Mouse (Mus musculus) intestine, postnatal 0 days (tissue): Measurements from ENCODE around the gene H2al1g. TPM values are rescaled to one million over a fixed set of nuclear protein-coding genes. Genes with fewer than 3 reads are reported as not detected.

Source experiments
- ATAC-seq: fragments of 200-750 bp; cut with Nextera tagmentation; 2 replicates; pipeline ENCODE4 v1.8.0; 2017; ENCODE audit warnings: mild to moderate bottlenecking, moderate TSS enrichment, moderate library complexity
- H3K27ac ChIP-seq: fragments of 300-500 bp; sonication (generic); 2 replicates; pipeline ENCODE4 v1.5.1; 2014; ENCODE audit warnings: mild to moderate bottlenecking, low read depth, low read length, moderate library complexity
- H3K27me3 ChIP-seq: fragments of 300-500 bp; sonication (generic); replicated peaks from 2 replicates; pipeline ENCODE4 v1.6.1; 2014; ENCODE audit warnings: low read length, mixed read lengths; ENCODE audit not compliant: control insufficient read depth, insufficient read depth
- H3K36me3 ChIP-seq: fragments of 300-500 bp; sonication (generic); 2 replicates; pipeline ENCODE4 v1.6.1; 2014; ENCODE audit warnings: mild to moderate bottlenecking, moderate library complexity; ENCODE audit not compliant: control insufficient read depth, insufficient read depth
- H3K4me1 ChIP-seq: fragments of 300-500 bp; sonication (generic); replicated peaks from 2 replicates; pipeline ENCODE4 v1.6.1; 2014; ENCODE audit warnings: antibody characterized with exemption, low read length, mixed read lengths; ENCODE audit not compliant: control insufficient read depth, insufficient read depth
- H3K4me2 ChIP-seq: fragments of 300-500 bp; sonication (generic); replicated peaks from 2 replicates; pipeline ENCODE4 v1.6.1; 2014; ENCODE audit warnings: low read depth, mild to moderate bottlenecking, moderate library complexity
- H3K4me3 ChIP-seq: fragments of 300-500 bp; sonication (generic); 2 replicates; pipeline ENCODE4 v1.5.1; 2014; ENCODE audit warnings: low read depth, low read length
- H3K9ac ChIP-seq: fragments of 300-500 bp; sonication (generic); 2 replicates; pipeline ENCODE4 v1.6.1; 2014; ENCODE audit warnings: mild to moderate bottlenecking, low read depth, low read length
- H3K9me3 ChIP-seq: fragments of 300-500 bp; sonication (generic); 2 replicates; pipeline ENCODE4 v1.6.1; 2016; ENCODE audit warnings: mixed run types; ENCODE audit not compliant: control insufficient read depth
- CTCF ChIP-seq: sonication (generic); IDR thresholded peaks from 2 replicates; pipeline ENCODE4 v1.5.1; 2016; ENCODE audit warnings: low read depth, mild to moderate bottlenecking, control low read depth, antibody characterized with exemption, moderate library complexity
- WGBS: fragments of 180-500 bp; shearing (Covaris S2); extraction: QIAGEN DNeasy Blood & Tissue Kit; methylation state at CpG from one replicate; pipeline ENCODE4 v1.1.7; 2014; 5-methylcytosine and 5-hydroxymethylcytosine counted together
- polyA plus RNA-seq: library from polyadenylated mRNA; unstranded; fragments of >200 nt; fragmentation: Nextera tagmentation; extraction: Ambion mirVana; gene quantifications from 2 replicates; pipeline ENCODE4 v1.2.1, GENCODE M21; 2015

H2al1g gene
- polyA plus RNA-seq, 1 experiment from 2014 or later, result not detected

GRCm38 (mm10) chrX:11345762-11346161 lies 27.7 kb downstream of the H2al1g start:
- Histone ChIP-seq H3K4me2 (no peak overlapping the region), H3K4me1 (no peaks in the 10 kb centered on the region), H3K36me3 (no peaks in the 10 kb centered on the region), H3K4me3 (no peak overlapping the region), H3K27ac (no peak overlapping the region), H3K27me3 (no peaks in the 10 kb centered on the region), H3K9ac (no peak overlapping the region), H3K9me3 (no peaks in the 10 kb centered on the region)
- 78% methylated on average over 9 of the region's 9 CpGs for WGBS
- ATAC-seq, result no peak
- no peak for TF ChIP-seq CTCF

GRCm38 (mm10) chrX:11346756-11347155 lies 28.7 kb downstream of the H2al1g start:
- Histone ChIP-seq H3K9ac (no peak overlapping the region), H3K27me3 (no peaks in the 10 kb centered on the region), H3K4me1 (no peaks in the 10 kb centered on the region), H3K4me2 (no peak overlapping the region), H3K36me3 (no peaks in the 10 kb centered on the region), H3K27ac (no peak overlapping the region), H3K9me3 (no peaks in the 10 kb centered on the region), H3K4me3 (no peak overlapping the region)
- TF ChIP-seq CTCF, result no peak
- WGBS, result 91% methylated on average over 3 of the region's 3 CpGs
- ATAC-seq, result no peak

DNA sequence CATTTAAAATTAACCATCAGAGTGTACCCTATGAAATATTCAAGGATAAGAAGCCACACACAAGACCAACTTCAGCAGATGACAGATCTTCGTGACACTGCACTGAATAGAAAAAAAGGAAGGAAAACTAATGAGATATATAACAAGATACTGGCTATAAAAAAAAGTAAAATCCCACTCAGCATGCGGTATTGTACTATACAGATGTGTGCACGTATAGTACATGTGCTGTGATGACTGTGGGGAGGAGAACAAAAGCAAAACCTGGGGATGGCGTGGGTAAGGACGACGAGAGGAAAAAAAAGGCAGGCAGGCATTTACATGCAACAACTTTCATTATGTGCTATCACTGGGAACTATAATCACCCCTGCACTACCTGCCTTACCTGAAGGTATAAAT lies 42.8 kb downstream of the H2al1g start:
- Histone ChIP-seq H3K27ac (no peak overlapping the region), H3K27me3 (0 out of 2 replicates have a peak, but pooled peaks cover 3% of the 10 kb centered on the region), H3K9me3 (no peaks in the 10 kb centered on the region), H3K9ac (no peak overlapping the region), H3K4me1 (no peaks in the 10 kb centered on the region), H3K36me3 (no peaks in the 10 kb centered on the region), H3K4me2 (no peak overlapping the region), H3K4me3 (no peak overlapping the region)
- no peak for TF ChIP-seq CTCF
- 75% methylated on average over 6 of the region's 6 CpGs for WGBS
- ATAC-seq, result no peak

DNA sequence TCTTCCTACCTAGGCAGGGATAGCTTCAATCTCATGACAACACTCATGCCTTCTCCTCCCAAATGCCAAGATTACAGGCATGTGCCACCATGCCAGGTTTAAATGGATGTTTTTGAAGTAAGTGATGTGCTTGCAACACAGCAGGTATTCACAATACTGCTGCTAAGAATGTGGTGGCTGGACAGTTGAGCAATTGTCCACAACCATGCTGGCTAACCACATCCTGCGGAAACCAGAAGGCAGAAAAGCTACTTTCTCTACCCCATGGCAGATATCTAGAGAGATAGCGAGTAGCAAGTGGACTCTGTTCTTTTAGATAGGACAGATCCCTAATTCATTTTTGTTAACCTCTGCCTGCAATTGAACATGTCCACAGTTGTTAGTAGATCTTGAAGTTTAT lies 43.2 kb downstream of the H2al1g start:
- Histone ChIP-seq H3K27me3 (0 out of 2 replicates have a peak, but pooled peaks cover 3% of the 10 kb centered on the region), H3K4me3 (no peak overlapping the region), H3K4me2 (no peak overlapping the region), H3K9me3 (no peaks in the 10 kb centered on the region), H3K36me3 (no peaks in the 10 kb centered on the region), H3K27ac (no peak overlapping the region), H3K9ac (no peak overlapping the region), H3K4me1 (no peaks in the 10 kb centered on the region)
- 74% methylated on average over 2 of the region's 2 CpGs for WGBS
- TF ChIP-seq CTCF, result no peak
- no peak for ATAC-seq

GRCm38 (mm10) chrX:11363890-11364289 lies 45.8 kb downstream of the H2al1g start:
- no peak for TF ChIP-seq CTCF

DNA sequence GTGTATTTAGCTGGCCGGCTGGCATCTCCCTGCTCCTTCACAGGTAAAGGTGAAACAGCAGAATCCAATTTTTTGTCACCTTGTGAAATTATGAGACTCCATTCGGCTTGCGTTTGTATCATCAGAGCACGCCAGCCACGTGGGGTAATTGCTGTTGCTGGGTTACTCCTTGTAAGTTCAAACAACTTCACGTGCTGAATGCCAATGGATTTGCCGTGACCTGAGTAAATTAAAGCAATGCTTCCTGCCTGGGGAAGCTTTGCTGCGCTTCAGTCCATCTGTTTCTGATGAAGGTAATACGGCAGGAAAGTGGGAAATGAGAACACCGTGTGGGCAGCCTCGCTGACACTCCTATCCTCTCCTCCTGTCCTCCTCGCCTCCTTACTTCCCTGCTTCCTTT lies 47.1 kb downstream of the H2al1g start:
- no peaks in the 10 kb centered on the region for H3K9me3 ChIP-seq
- H3K4me3 ChIP-seq, result no peak overlapping the region
- H3K27ac ChIP-seq, result no peak overlapping the region
- H3K36me3 ChIP-seq, result no peaks in the 10 kb centered on the region
- ATAC-seq, result no peak
- TF ChIP-seq CTCF, result no peak
- 0 out of 2 replicates have a peak, but pooled peaks cover under 1% of the 10 kb centered on the region for H3K27me3 ChIP-seq
- no peak overlapping the region for H3K4me2 ChIP-seq
- H3K4me1 ChIP-seq, result no peaks in the 10 kb centered on the region
- H3K9ac ChIP-seq, result no peak overlapping the region
- WGBS, result 58% methylated on average over 12 of the region's 12 CpGs

More at GRCm38 (mm10) chrX:11363890-11364289, 45.8 kb downstream of the H2al1g start:
- Histone ChIP-seq H3K4me1 (no peaks in the 10 kb centered on the region), H3K9me3 (no peaks in the 10 kb centered on the region), H3K9ac (no peak overlapping the region), H3K27me3 (0 out of 2 replicates have a peak, but pooled peaks cover 3% of the 10 kb centered on the region), H3K27ac (no peak overlapping the region), H3K36me3 (no peaks in the 10 kb centered on the region), H3K4me3 (no peak overlapping the region), H3K4me2 (no peak overlapping the region)
- WGBS, result 76% methylated on average over 6 of the region's 6 CpGs
- ATAC-seq, result no peak

Other genes with a start within 250 kb of the H2al1g start
- not detected in 2 replicates for gene H2al1a, start 19.0 kb upstream of the H2al1g start, polyA plus RNA-seq
- not detected in 2 replicates for gene H2al1b, start 15.8 kb upstream of the H2al1g start, polyA plus RNA-seq
- not detected in 2 replicates for gene H2al1c, start 12.6 kb upstream of the H2al1g start, polyA plus RNA-seq
- gene H2al1d, start 9.4 kb upstream of the H2al1g start, polyA plus RNA-seq, result not detected in 2 replicates
- not detected in 2 replicates for gene H2al1e, start 6.3 kb upstream of the H2al1g start, polyA plus RNA-seq
- not detected in 2 replicates for gene H2al1f, start 3.1 kb upstream of the H2al1g start, polyA plus RNA-seq
- gene H2al1h, start 3.2 kb downstream of the H2al1g start, polyA plus RNA-seq, result not detected in 2 replicates
- gene H2al1i, start 6.4 kb downstream of the H2al1g start, polyA plus RNA-seq, result not detected in 2 replicates
- not detected in 2 replicates for gene H2al1j, start 9.6 kb downstream of the H2al1g start, polyA plus RNA-seq